Mouse (Mus musculus): ENCODE measurements at regions not wholly inside any gene's neighbourhood (a gene's known extent, or its start where the extent isn't known, plus 50 kb on each side); places are given as distances from the start of the nearest gene placed in this dataset.

DNA sequence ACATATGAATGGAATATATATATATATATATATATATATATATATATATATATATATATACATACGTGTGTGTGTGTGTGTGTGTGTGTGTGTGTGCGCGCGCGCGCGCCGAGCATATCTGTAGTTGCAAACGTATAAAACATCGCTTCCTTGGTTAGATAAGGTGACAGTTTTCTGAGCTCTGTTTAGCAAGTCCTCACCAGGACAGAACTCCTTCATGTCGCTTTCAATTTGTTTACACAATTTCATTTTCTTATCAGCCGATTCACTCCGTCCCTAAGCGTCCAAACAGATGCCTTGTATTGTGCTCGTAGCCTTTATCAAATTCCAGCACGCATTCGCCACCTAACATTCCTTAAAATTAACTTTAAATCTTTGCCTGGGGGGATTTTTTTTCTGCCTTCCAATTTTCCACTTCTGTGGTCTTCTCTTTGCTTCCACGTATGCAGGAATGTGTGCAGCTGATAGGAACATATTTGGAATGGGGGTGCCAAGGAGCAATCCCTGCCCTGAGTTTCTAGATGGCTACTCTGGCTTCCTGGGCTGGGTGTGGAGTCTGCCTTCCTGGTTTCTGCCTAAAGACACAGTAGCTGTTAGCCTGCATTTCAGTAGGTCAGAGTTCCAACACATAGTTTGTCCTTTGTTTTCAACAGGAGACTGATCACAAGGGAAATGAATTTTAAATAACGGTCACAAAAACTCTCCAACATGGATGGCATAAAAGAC lies 575.7 kb downstream of the Robo2 start:
- peak; percentile 30 for DNase-seq (ENCODE audit: low read depth)
- TF ChIP-seq POLR2A (IDR thresholded peaks at IDR 0.05; ENCODE audit: borderline replicate concordance, extremely low read depth, insufficient read depth, insufficient read length, poor library complexity, severe bottlenecking) = no peak
- no peak for TF ChIP-seq CTCF (IDR thresholded peaks at IDR 0.05; ENCODE audit: borderline replicate concordance, extremely low read depth, insufficient read depth, insufficient read length)

GRCm38 (mm10) chr16:73821387-73822338 lies 590.0 kb downstream of the Robo2 start:
- TF ChIP-seq POLR2A (IDR thresholded peaks at IDR 0.05; ENCODE audit: borderline replicate concordance, extremely low read depth, insufficient read depth, insufficient read length, poor library complexity, severe bottlenecking) (no peak), CTCF (IDR thresholded peaks at IDR 0.05; ENCODE audit: borderline replicate concordance, extremely low read depth, insufficient read depth, insufficient read length) (no peak)
- peak; percentile 12 for DNase-seq (ENCODE audit: low read depth)

- TF ChIP-seq POLR2A (IDR thresholded peaks at IDR 0.05; ENCODE audit: borderline replicate concordance, extremely low read depth, insufficient read depth, insufficient read length, poor library complexity, severe bottlenecking) (no peak), CTCF (IDR thresholded peaks at IDR 0.05; ENCODE audit: borderline replicate concordance, extremely low read depth, insufficient read depth, insufficient read length) (no peak)
- no peak for DNase-seq (ENCODE audit: low read depth)
Observed at GRCm38 (mm10) chr16:73804572-73804971, 607.1 kb downstream of the Robo2 start.

- TF ChIP-seq CTCF (IDR thresholded peaks at IDR 0.05; ENCODE audit: borderline replicate concordance, extremely low read depth, insufficient read depth, insufficient read length) (no peak), POLR2A (IDR thresholded peaks at IDR 0.05; ENCODE audit: borderline replicate concordance, extremely low read depth, insufficient read depth, insufficient read length, poor library complexity, severe bottlenecking) (no peak)
- no peak for DNase-seq (ENCODE audit: low read depth)
Observed at GRCm38 (mm10) chr16:73796528-73797171, 615.0 kb downstream of the Robo2 start.

- DNase-seq (ENCODE audit: low read depth) = no peak
- TF ChIP-seq CTCF (IDR thresholded peaks at IDR 0.05; ENCODE audit: borderline replicate concordance, extremely low read depth, insufficient read depth, insufficient read length) = no peak
- TF ChIP-seq POLR2A (IDR thresholded peaks at IDR 0.05; ENCODE audit: borderline replicate concordance, extremely low read depth, insufficient read depth, insufficient read length, poor library complexity, severe bottlenecking) = no peak
Observed at GRCm38 (mm10) chr16:73785074-73785438, 626.6 kb downstream of the Robo2 start.

- DNase-seq (ENCODE audit: low read depth) = peak; percentile 74
- TF ChIP-seq CTCF (IDR thresholded peaks at IDR 0.05; ENCODE audit: borderline replicate concordance, extremely low read depth, insufficient read depth, insufficient read length) = no peak
- no peak for TF ChIP-seq POLR2A (IDR thresholded peaks at IDR 0.05; ENCODE audit: borderline replicate concordance, extremely low read depth, insufficient read depth, insufficient read length, poor library complexity, severe bottlenecking)
Observed at GRCm38 (mm10) chr16:73784296-73785073, 627.1 kb downstream of the Robo2 start.

- TF ChIP-seq POLR2A (IDR thresholded peaks at IDR 0.05; ENCODE audit: borderline replicate concordance, extremely low read depth, insufficient read depth, insufficient read length, poor library complexity, severe bottlenecking) (no peak), CTCF (IDR thresholded peaks at IDR 0.05; ENCODE audit: borderline replicate concordance, extremely low read depth, insufficient read depth, insufficient read length) (no peak)
- DNase-seq (ENCODE audit: low read depth) = peak; percentile 55
Observed at GRCm38 (mm10) chr16:73772454-73772853, 639.2 kb downstream of the Robo2 start.

DNA sequence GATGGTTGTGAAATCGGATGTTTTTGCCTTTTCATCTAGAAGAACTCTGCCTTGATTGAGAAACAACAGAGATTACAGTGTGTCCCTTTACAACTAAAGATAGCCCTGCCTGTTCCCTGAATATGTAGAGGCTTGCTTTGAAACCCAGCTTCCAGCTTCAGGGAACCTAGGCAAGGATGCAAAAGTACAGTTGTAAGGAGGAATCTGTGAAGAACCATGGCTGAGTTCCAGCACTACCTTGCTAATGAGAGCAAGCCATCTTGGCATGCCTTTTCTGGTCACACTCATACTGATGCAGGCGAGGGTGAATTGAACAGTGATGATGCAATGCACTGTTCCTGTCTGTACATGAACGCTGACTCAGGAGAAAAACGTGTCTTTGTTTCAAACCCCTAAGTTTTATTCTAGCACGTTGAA lies 641.2 kb downstream of the Robo2 start:
- peak; percentile 68 for DNase-seq (ENCODE audit: low read depth)
- no peak for TF ChIP-seq CTCF (IDR thresholded peaks at IDR 0.05; ENCODE audit: borderline replicate concordance, extremely low read depth, insufficient read depth, insufficient read length)
- no peak for TF ChIP-seq POLR2A (IDR thresholded peaks at IDR 0.05; ENCODE audit: borderline replicate concordance, extremely low read depth, insufficient read depth, insufficient read length, poor library complexity, severe bottlenecking)

GRCm38 (mm10) chr16:73769729-73770128 lies 641.9 kb downstream of the Robo2 start:
- no peak for DNase-seq (ENCODE audit: low read depth)
- TF ChIP-seq CTCF (IDR thresholded peaks at IDR 0.05; ENCODE audit: borderline replicate concordance, extremely low read depth, insufficient read depth, insufficient read length) (no peak), POLR2A (IDR thresholded peaks at IDR 0.05; ENCODE audit: borderline replicate concordance, extremely low read depth, insufficient read depth, insufficient read length, poor library complexity, severe bottlenecking) (no peak)

DNA sequence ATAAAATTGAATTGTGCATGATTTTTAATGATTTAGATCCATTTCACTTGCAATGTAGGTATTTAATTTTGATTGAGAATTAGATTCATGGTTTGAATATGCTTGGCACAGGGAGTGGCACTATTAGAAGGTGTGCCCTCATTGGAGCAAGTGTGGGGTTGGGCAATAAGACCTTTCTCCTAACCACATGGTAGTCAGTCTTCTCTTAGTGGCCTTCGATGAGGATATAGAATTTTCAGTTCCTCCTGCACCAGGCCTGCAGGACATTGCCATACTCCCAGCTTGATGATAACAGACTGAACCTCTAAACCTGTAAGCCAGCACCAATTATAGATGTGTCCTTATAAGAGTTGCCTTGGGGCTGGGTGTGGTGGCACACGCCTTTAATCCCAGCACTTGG lies 642.9 kb downstream of the Robo2 start:
- no peak for DNase-seq (ENCODE audit: low read depth)
- no peak for TF ChIP-seq POLR2A (IDR thresholded peaks at IDR 0.05; ENCODE audit: borderline replicate concordance, extremely low read depth, insufficient read depth, insufficient read length, poor library complexity, severe bottlenecking)
- TF ChIP-seq CTCF (IDR thresholded peaks at IDR 0.05; ENCODE audit: borderline replicate concordance, extremely low read depth, insufficient read depth, insufficient read length) = no peak

Measured in brain, embryonic 14.5 days (tissue).